Mouse (Mus musculus) liver, postnatal 0 days (tissue): Measurements from ENCODE around the gene Ficd. TPM values are rescaled to one million over a fixed set of nuclear protein-coding genes. Genes with fewer than 3 reads are reported as not detected.

ENCODE experiments used
- ATAC-seq: fragments of 200-750 bp; cut with Nextera tagmentation; 2 replicates; pipeline ENCODE4 v1.8.0; 2017; ENCODE audit warnings: mild to moderate bottlenecking, moderate library complexity
- DNase-seq: peaks from one replicate; pipeline ENCODE4 v3.0.0-alpha.2; 2016
- H3K27ac ChIP-seq: fragments of 300-500 bp; sonication (generic); 2 replicates; pipeline ENCODE4 v1.5.1; 2014; ENCODE audit warnings: antibody characterized with exemption, moderate library complexity, mild to moderate bottlenecking, low read depth
- H3K27me3 ChIP-seq: fragments of 300-500 bp; sonication (generic); 2 replicates; pipeline ENCODE4 v1.6.1; 2014; ENCODE audit warnings: low read length, control low read depth, mixed read lengths; ENCODE audit not compliant: insufficient read depth
- H3K36me3 ChIP-seq: fragments of 300-500 bp; sonication (generic); replicated peaks from 2 replicates; pipeline ENCODE4 v1.6.1; 2014; ENCODE audit warnings: mild to moderate bottlenecking, control low read depth, low read length, moderate library complexity, mixed read lengths; ENCODE audit not compliant: insufficient read depth
- H3K4me1 ChIP-seq: fragments of 300-500 bp; sonication (generic); 2 replicates; pipeline ENCODE4 v1.6.1; 2014; ENCODE audit warnings: antibody characterized with exemption, mild to moderate bottlenecking, control low read depth; ENCODE audit not compliant: insufficient read depth
- H3K4me2 ChIP-seq: fragments of 300-500 bp; sonication (generic); 2 replicates; pipeline ENCODE4 v1.6.1; 2014; ENCODE audit warnings: low read depth, mild to moderate bottlenecking, low read length, moderate library complexity, mixed read lengths
- H3K4me3 ChIP-seq: fragments of 300-500 bp; sonication (generic); 2 replicates; pipeline ENCODE4 v1.5.1; 2014; ENCODE audit warnings: low read depth, low read length
- H3K9ac ChIP-seq: fragments of 300-500 bp; sonication (generic); replicated peaks from 2 replicates; pipeline ENCODE4 v1.6.1; 2014; ENCODE audit warnings: mild to moderate bottlenecking, moderate library complexity
- H3K9me3 ChIP-seq: fragments of 300-500 bp; sonication (generic); 2 replicates; pipeline ENCODE4 v1.6.1; 2016; ENCODE audit warnings: mild to moderate bottlenecking, control low read depth, low read length, mixed read lengths
- CTCF ChIP-seq: sonication (generic); IDR thresholded peaks from 2 replicates; pipeline ENCODE4 v1.5.1; 2016; ENCODE audit warnings: antibody characterized with exemption, low read depth
- EP300 ChIP-seq: IDR thresholded peaks from 2 replicates; pipeline ENCODE4 v1.6.1; 2016; ENCODE audit warnings: antibody characterized with exemption, low read depth, mild to moderate bottlenecking
- WGBS: fragments of 180-500 bp; shearing (Covaris S2); extraction: QIAGEN DNeasy Blood & Tissue Kit; methylation state at CpG from one replicate; pipeline ENCODE4 v1.1.7; 2014; ENCODE audit not compliant: insufficient replicate concordance; 5-methylcytosine and 5-hydroxymethylcytosine counted together
- polyA plus RNA-seq: library from polyadenylated mRNA; unstranded; fragments of >200 nt; fragmentation: Nextera tagmentation; extraction: Ambion mirVana; gene quantifications from 2 replicates; pipeline ENCODE4 v1.2.1, GENCODE M21; 2015

Ficd gene
- polyA plus RNA-seq, 1 experiment from 2014 or later: 2.8 TPM

GRCm38 (mm10) chr5:113755347-113756030, 19.9 kb downstream of the Ficd start:
- no peaks in the 10 kb centered on the region for H3K27me3 ChIP-seq
- TF ChIP-seq CTCF (no peak), EP300 (no peak)
- H3K9ac ChIP-seq: no peak overlapping the region
- ATAC-seq: no peak
- H3K27ac ChIP-seq: no peak overlapping the region
- H3K9me3 ChIP-seq: no peaks in the 10 kb centered on the region
- no peak for DNase-seq
- no peak overlapping the region for H3K4me2 ChIP-seq
- WGBS: 81% methylated on average over 15 of the region's 15 CpGs
- H3K36me3 ChIP-seq: peaks cover 93% of the 10 kb centered on the region
- H3K4me3 ChIP-seq: no peak overlapping the region
- H3K4me1 ChIP-seq: no peaks in the 10 kb centered on the region

- Histone ChIP-seq H3K4me2 (no peak overlapping the region), H3K36me3 (peaks cover 73% of the 10 kb centered on the region)
- no peak for ATAC-seq
Observed at GRCm38 (mm10) chr5:113761585-113761984, 26.0 kb downstream of the Ficd start.

GRCm38 (mm10) chr5:113764426-113764825, 28.8 kb downstream of the Ficd start:
- Histone ChIP-seq H3K4me3 (no peak overlapping the region), H3K36me3 (peaks cover 47% of the 10 kb centered on the region), H3K27ac (no peak overlapping the region), H3K9me3 (no peaks in the 10 kb centered on the region), H3K9ac (no peak overlapping the region), H3K4me2 (no peak overlapping the region), H3K4me1 (no peaks in the 10 kb centered on the region), H3K27me3 (no peaks in the 10 kb centered on the region)
- DNase-seq (no peak), ATAC-seq (no peak)
- WGBS: 82% methylated on average over 7 of the region's 7 CpGs
- TF ChIP-seq EP300 (no peak), CTCF (no peak)

More at GRCm38 (mm10) chr5:113761585-113761984, 26.0 kb downstream of the Ficd start:
- WGBS: 72% methylated on average over 2 of the region's 2 CpGs
- H3K4me1 ChIP-seq: no peaks in the 10 kb centered on the region
- TF ChIP-seq EP300: no peak
- no peak for TF ChIP-seq CTCF
- H3K4me3 ChIP-seq: no peak overlapping the region
- H3K27me3 ChIP-seq: no peaks in the 10 kb centered on the region
- DNase-seq: no peak
- H3K9me3 ChIP-seq: no peaks in the 10 kb centered on the region
- H3K9ac ChIP-seq: no peak overlapping the region
- H3K27ac ChIP-seq: no peak overlapping the region

GRCm38 (mm10) chr5:113765641-113766526, 30.3 kb downstream of the Ficd start:
- ATAC-seq (no peak), DNase-seq (no peak)
- no peaks in the 10 kb centered on the region for H3K27me3 ChIP-seq
- H3K9me3 ChIP-seq: no peaks in the 10 kb centered on the region
- no peak overlapping the region for H3K9ac ChIP-seq
- H3K4me1 ChIP-seq: peaks cover 10% of the 10 kb centered on the region
- H3K27ac ChIP-seq: no peak overlapping the region
- no peak overlapping the region for H3K4me3 ChIP-seq
- H3K36me3 ChIP-seq: peaks cover 34% of the 10 kb centered on the region
- H3K4me2 ChIP-seq: no peak overlapping the region
- TF ChIP-seq EP300 (no peak), CTCF (no peak)
- 75% methylated on average over 13 of the region's 13 CpGs for WGBS

GRCm38 (mm10) chr5:113768806-113769205, 33.2 kb downstream of the Ficd start:
- WGBS: 85% methylated on average over 8 of the region's 8 CpGs
- Histone ChIP-seq H3K4me3 (no peak overlapping the region), H3K4me2 (no peak overlapping the region), H3K9ac (no peak overlapping the region), H3K27me3 (no peaks in the 10 kb centered on the region), H3K27ac (no peak overlapping the region), H3K36me3 (peaks cover 12% of the 10 kb centered on the region), H3K4me1 (peaks cover 21% of the 10 kb centered on the region), H3K9me3 (no peaks in the 10 kb centered on the region)
- ATAC-seq: no peak
- no peak for DNase-seq
- TF ChIP-seq CTCF: no peak
- no peak for TF ChIP-seq EP300
